Mouse (Mus musculus) adrenal gland, adult 10 weeks (tissue): Measurements from ENCODE around the gene Gm3952. TPM values are rescaled to one million over a fixed set of nuclear protein-coding genes. Genes with fewer than 3 reads are reported as not detected.

Experiments used
- polyA plus RNA-seq: library from polyadenylated mRNA; stranded (reverse); fragments of 350-450 nt; fragmentation: Illumina TruSeq; extraction: RNeasy Lipid Tissue Mini Kit (QIAGEN cat#74804); gene quantifications from one replicate; pipeline ENCODE4 v1.2.3, GENCODE M21; 2014; ENCODE audit warnings: low read depth, low replicate concordance

Gene Gm3952
- not detected for polyA plus RNA-seq

GRCm38 (mm10) chr8:128798594-128798993 is at the start of gene Gm3952:
Gm3952 (minus strand) TSS chr8:128798694.

Other genes starting within 250 kb of the Gm3952 start
- 941 TPM for gene Itgb1, start 113.0 kb downstream of the Gm3952 start, polyA plus RNA-seq